Mouse (Mus musculus) lung, embryonic 14.5 days (tissue): Measurements from ENCODE around the gene Dpep1. TPM values are rescaled to one million over a fixed set of nuclear protein-coding genes. Genes with fewer than 3 reads are reported as not detected.

Experiments used
- ATAC-seq: fragments of 200-750 bp; cut with Nextera tagmentation; 2 replicates; pipeline ENCODE4 v1.8.0; 2017; ENCODE audit warnings: mild to moderate bottlenecking, moderate TSS enrichment, moderate library complexity; ENCODE audit not compliant: insufficient read depth
- DNase-seq: peaks from one replicate; pipeline ENCODE4 v3.0.0-alpha.2; 2015
- H3K27ac ChIP-seq: fragments of 300-500 bp; sonication (generic); 2 replicates; pipeline ENCODE4 v1.5.1; 2014; ENCODE audit warnings: low read depth, mild to moderate bottlenecking, moderate library complexity
- H3K27me3 ChIP-seq: fragments of 300-500 bp; sonication (generic); 2 replicates; pipeline ENCODE4 v1.6.1; 2014; ENCODE audit warnings: low read length, control low read depth; ENCODE audit not compliant: insufficient read depth
- H3K36me3 ChIP-seq: fragments of 300-500 bp; sonication (generic); 2 replicates; pipeline ENCODE4 v1.6.1; 2014; ENCODE audit warnings: control low read depth; ENCODE audit not compliant: insufficient read depth
- H3K4me1 ChIP-seq: fragments of 300-500 bp; sonication (generic); 2 replicates; pipeline ENCODE4 v1.6.1; 2014; ENCODE audit warnings: antibody characterized with exemption, control low read depth; ENCODE audit not compliant: insufficient read depth
- H3K4me2 ChIP-seq: fragments of 300-500 bp; sonication (generic); 2 replicates; pipeline ENCODE4 v1.6.1; 2014; ENCODE audit warnings: mild to moderate bottlenecking
- H3K4me3 ChIP-seq: fragments of 300-500 bp; sonication (generic); 2 replicates; pipeline ENCODE4 v1.5.1; 2014; ENCODE audit warnings: low read depth, low read length
- H3K9ac ChIP-seq: fragments of 300-500 bp; sonication (generic); 2 replicates; pipeline ENCODE4 v1.6.1; 2014
- H3K9me3 ChIP-seq: fragments of 300-500 bp; sonication (generic); 2 replicates; pipeline ENCODE4 v1.6.1; 2016; ENCODE audit warnings: low read depth, low read length, control low read depth
- CTCF ChIP-seq: IDR thresholded peaks from 2 replicates; pipeline ENCODE4 v1.5.1; 2016; ENCODE audit warnings: antibody characterized with exemption, low read depth
- WGBS: fragments of 180-500 bp; shearing (Covaris S2); extraction: QIAGEN DNeasy Blood & Tissue Kit; methylation state at CpG from one replicate; pipeline ENCODE4 v1.1.7; 2014; 5-methylcytosine and 5-hydroxymethylcytosine counted together
- polyA plus RNA-seq: library from polyadenylated mRNA; unstranded; fragments of >200 nt; fragmentation: Nextera tagmentation; extraction: Ambion mirVana; gene quantifications from 2 replicates; pipeline ENCODE4 v1.2.1, GENCODE M21; 2014

The Dpep1 gene
- polyA plus RNA-seq: 1.0 and 1.1 TPM in 2 replicates

- Histone ChIP-seq H3K4me3 (no peak within 1 kb of the TSS), H3K9me3 (no peaks in the 10 kb centered on the region), H3K27me3 (no peaks in the 10 kb centered on the region), H3K27ac (peak within 1 kb of the TSS; percentile 71), H3K9ac (no peak within 1 kb of the TSS; the same call in 1 of the 2 replicates), H3K4me1 (peaks cover 9% of the 10 kb centered on the region; the same call in 1 of the 2 replicates), H3K4me2 (no peak within 1 kb of the TSS), H3K36me3 (no peaks in the 10 kb centered on the region)
- no peak for TF ChIP-seq CTCF
- peak; percentile 46 for DNase-seq
- peak; percentile 16 for ATAC-seq
- 9% methylated on average over 19 of the region's 19 CpGs for WGBS
Measured at GRCm38 (mm10) chr8:123185566-123186409, at the start of gene Dpep1. Gene Dpep1, plus strand, starts transcription at chr8:123186242.

DNA sequence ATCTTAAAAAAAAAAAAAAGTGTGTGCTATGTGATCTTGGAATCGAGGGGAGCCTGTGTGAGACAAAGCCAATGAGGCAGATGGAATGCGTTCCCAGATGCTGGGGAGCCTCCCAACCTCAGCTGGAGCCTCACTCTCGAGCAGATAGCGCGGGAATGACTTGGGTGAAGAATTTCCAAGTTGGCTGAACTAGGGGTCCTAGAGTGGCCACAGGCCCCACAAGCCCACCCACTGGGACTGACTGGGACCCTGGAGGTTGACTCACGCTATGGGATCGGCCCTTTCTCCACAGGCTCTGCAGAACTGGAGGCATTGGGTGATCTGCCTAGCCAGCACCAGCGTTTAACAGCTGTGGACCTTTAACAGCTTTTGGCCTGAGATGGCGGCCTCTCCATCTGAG lies 49.8 kb upstream of the Dpep1 start:
- TF ChIP-seq CTCF: no peak
- 67% methylated on average over 9 of the region's 9 CpGs for WGBS
- DNase-seq: no peak

DNA sequence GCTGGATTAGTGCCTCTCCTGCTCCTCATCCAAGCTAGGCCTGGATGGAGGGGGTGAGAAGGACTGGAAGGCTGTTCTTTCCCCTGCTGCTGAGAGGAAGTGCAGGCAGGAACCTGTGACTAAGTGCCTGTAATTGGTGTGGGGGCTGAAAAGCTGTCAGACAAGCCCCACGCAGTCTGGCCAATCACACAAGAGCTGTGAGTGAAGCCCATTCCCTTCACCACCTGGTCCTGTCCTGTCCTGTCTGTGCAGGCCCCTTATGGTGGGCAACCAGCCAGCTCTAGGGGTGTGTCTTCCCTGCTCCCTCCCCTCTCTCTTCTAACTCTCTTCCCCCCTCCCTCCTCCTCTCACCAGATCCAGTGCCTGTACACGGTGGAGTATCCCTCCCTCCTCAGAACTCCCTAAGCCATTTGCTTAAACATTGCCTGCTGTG lies 48.4 kb upstream of the Dpep1 start:
- H3K36me3 ChIP-seq: no peaks in the 10 kb centered on the region
- DNase-seq (peak; percentile 88), ATAC-seq (peak; percentile 89)
- H3K4me3 ChIP-seq: no peak overlapping the region
- H3K9ac ChIP-seq: 0 out of 2 replicates have a peak overlapping the region, but pooled peaks have one; percentile 17
- no peak for TF ChIP-seq CTCF
- WGBS: 4% methylated on average over 2 of the region's 2 CpGs
- H3K27ac ChIP-seq: peak overlapping the region; percentile 76
- H3K4me1 ChIP-seq: peaks cover 7% of the 10 kb centered on the region
- H3K4me2 ChIP-seq: no peak overlapping the region
- H3K9me3 ChIP-seq: no peaks in the 10 kb centered on the region
- no peaks in the 10 kb centered on the region for H3K27me3 ChIP-seq

More for the DNA sequence above, 49.8 kb upstream of the Dpep1 start:
- Histone ChIP-seq H3K27ac (no peak overlapping the region), H3K27me3 (no peaks in the 10 kb centered on the region), H3K4me2 (no peak overlapping the region), H3K4me3 (no peak overlapping the region), H3K9me3 (no peaks in the 10 kb centered on the region), H3K4me1 (peaks cover 2% of the 10 kb centered on the region; the same call in 1 of the 2 replicates), H3K36me3 (no peaks in the 10 kb centered on the region), H3K9ac (no peak overlapping the region)
- no peak for ATAC-seq

GRCm38 (mm10) chr8:123138741-123139140 lies 47.3 kb upstream of the Dpep1 start:
- ATAC-seq (no peak), DNase-seq (no peak)
- Histone ChIP-seq H3K4me1 (peaks cover 9% of the 10 kb centered on the region), H3K27me3 (no peaks in the 10 kb centered on the region), H3K4me2 (no peak overlapping the region), H3K4me3 (no peak overlapping the region), H3K27ac (no peak overlapping the region), H3K36me3 (no peaks in the 10 kb centered on the region), H3K9me3 (no peaks in the 10 kb centered on the region), H3K9ac (no peak overlapping the region)
- TF ChIP-seq CTCF: no peak
- WGBS: 53% methylated on average over 4 of the region's 4 CpGs

DNA sequence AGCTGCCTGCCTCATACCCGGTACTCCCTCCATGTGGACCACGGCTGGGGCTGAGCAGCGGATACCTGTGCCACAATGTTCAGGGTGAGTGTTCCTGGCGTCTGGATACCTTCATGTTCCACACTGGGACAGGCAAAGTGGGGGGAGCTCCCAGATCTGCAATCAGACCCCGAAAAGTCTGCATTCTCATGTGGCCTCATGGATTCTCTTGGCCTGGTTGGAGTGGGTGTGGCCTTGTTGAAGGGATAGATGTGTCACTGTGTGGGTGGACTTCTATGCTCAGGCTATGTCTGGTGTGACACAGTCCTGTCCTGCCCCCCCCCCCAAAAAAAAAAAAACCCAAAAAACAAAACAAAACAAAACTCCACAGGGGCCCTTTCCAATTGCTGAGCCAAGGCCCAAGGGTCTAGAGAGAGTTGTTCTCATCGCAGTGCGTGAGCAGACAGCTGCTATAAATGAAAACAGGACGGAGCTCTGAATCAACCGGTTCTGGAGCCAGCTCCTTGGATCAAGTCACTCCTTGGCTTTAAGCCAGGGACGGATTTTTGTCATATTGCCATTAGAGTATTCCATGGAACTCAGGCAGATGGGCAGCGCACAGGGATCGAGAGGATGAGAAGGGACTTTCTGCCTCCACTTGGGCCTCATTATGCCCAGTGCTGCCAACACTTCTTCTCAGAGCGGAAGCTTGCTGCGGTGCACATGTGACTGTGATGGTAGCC lies 44.1 kb upstream of the Dpep1 start:
- 55% methylated on average over 14 of the region's 14 CpGs for WGBS
- peak overlapping the region; percentile 90 for H3K27ac ChIP-seq
- no peak overlapping the region for H3K4me2 ChIP-seq
- H3K36me3 ChIP-seq: no peaks in the 10 kb centered on the region
- H3K4me3 ChIP-seq: no peak overlapping the region
- peak; percentile 59 for ATAC-seq
- peak; percentile 99 for DNase-seq
- no peak for TF ChIP-seq CTCF
- H3K9me3 ChIP-seq: no peaks in the 10 kb centered on the region
- H3K4me1 ChIP-seq: peaks cover 9% of the 10 kb centered on the region
- no peak overlapping the region for H3K9ac ChIP-seq
- H3K27me3 ChIP-seq: no peaks in the 10 kb centered on the region

- no peak for ATAC-seq
- no peak overlapping the region for H3K9ac ChIP-seq
- H3K9me3 ChIP-seq: no peaks in the 10 kb centered on the region
- H3K4me2 ChIP-seq: no peak overlapping the region
- H3K36me3 ChIP-seq: no peaks in the 10 kb centered on the region
- H3K4me3 ChIP-seq: no peak overlapping the region
- peak overlapping the region; percentile 26; the same call in 1 of the 2 replicates for H3K27ac ChIP-seq
- WGBS: 51% methylated on average over 6 of the region's 6 CpGs
- no peaks in the 10 kb centered on the region for H3K27me3 ChIP-seq
- DNase-seq: peak; percentile 80
- peaks cover 7% of the 10 kb centered on the region for H3K4me1 ChIP-seq
- peak; percentile 61 for TF ChIP-seq CTCF
Measured at GRCm38 (mm10) chr8:123145279-123145678, 40.8 kb upstream of the Dpep1 start.

GRCm38 (mm10) chr8:123146390-123146789 lies 39.7 kb upstream of the Dpep1 start:
- Histone ChIP-seq H3K4me3 (no peak overlapping the region), H3K4me2 (no peak overlapping the region), H3K27me3 (no peaks in the 10 kb centered on the region), H3K9ac (no peak overlapping the region), H3K4me1 (peaks cover 7% of the 10 kb centered on the region), H3K27ac (peak overlapping the region; percentile 65), H3K36me3 (no peaks in the 10 kb centered on the region), H3K9me3 (no peaks in the 10 kb centered on the region)
- ATAC-seq (no peak), DNase-seq (peak; percentile 28)
- TF ChIP-seq CTCF: no peak
- 52% methylated on average over 7 of the region's 7 CpGs for WGBS
